Mouse (Mus musculus): Measurements from ENCODE around the gene Cd83. TPM values are rescaled to one million over a fixed set of nuclear protein-coding genes. Genes with fewer than 3 reads are reported as not detected.
A peak's percentile ranks its signal among the peaks of the same experiment; 100 is the strongest.

Gene Cd83
- total RNA-seq, 2 experiments from 2014 or later = not detected

GRCm38 (mm10) chr13:43773965-43774566 lies 10.5 kb upstream of the Cd83 start:
- peak; percentile 33 for ATAC-seq (replicated peaks; ENCODE audit: poor library complexity, severe bottlenecking)

- ATAC-seq (replicated peaks; ENCODE audit: poor library complexity, severe bottlenecking) = no peak
These were observed 9.8 kb upstream of the Cd83 start for GRCm38 (mm10) chr13:43774605-43775426.

- ATAC-seq (replicated peaks; ENCODE audit: poor library complexity, severe bottlenecking) = 0 out of 2 replicates have a peak, but pooled peaks have one; percentile 21
These were observed 9.2 kb upstream of the Cd83 start for GRCm38 (mm10) chr13:43775427-43775733.

- ATAC-seq (replicated peaks; ENCODE audit: poor library complexity, severe bottlenecking) = peak; percentile 29
These were observed 7.1 kb upstream of the Cd83 start for GRCm38 (mm10) chr13:43777321-43778002.

- ATAC-seq (replicated peaks; ENCODE audit: poor library complexity, severe bottlenecking) = peak; percentile 58
These were observed 6.4 kb upstream of the Cd83 start for GRCm38 (mm10) chr13:43778021-43778649.

GRCm38 (mm10) chr13:43778971-43779370 lies 5.6 kb upstream of the Cd83 start:
- 0 out of 2 replicates have a peak, but pooled peaks have one; percentile 23 for ATAC-seq (replicated peaks; ENCODE audit: poor library complexity, severe bottlenecking)

GRCm38 (mm10) chr13:43780071-43780470 lies 4.5 kb upstream of the Cd83 start:
- no peak for ATAC-seq (replicated peaks; ENCODE audit: poor library complexity, severe bottlenecking)

- ATAC-seq (replicated peaks; ENCODE audit: poor library complexity, severe bottlenecking) = no peak
These were observed 1.1 kb downstream of the Cd83 start for GRCm38 (mm10) chr13:43785712-43786072.

- ATAC-seq (replicated peaks; ENCODE audit: poor library complexity, severe bottlenecking) = peak; percentile 26; the same call in 1 of the 2 replicates
These were observed 1.7 kb downstream of the Cd83 start for GRCm38 (mm10) chr13:43786171-43786795.

- no peak for ATAC-seq (replicated peaks; ENCODE audit: poor library complexity, severe bottlenecking)
These were observed 2.7 kb downstream of the Cd83 start for GRCm38 (mm10) chr13:43787262-43787661.

GRCm38 (mm10) chr13:43788071-43788470 lies 3.5 kb downstream of the Cd83 start:
- no peak for ATAC-seq (replicated peaks; ENCODE audit: poor library complexity, severe bottlenecking)

- peak; percentile 79 for ATAC-seq (replicated peaks; ENCODE audit: poor library complexity, severe bottlenecking)
These were observed 4.5 kb downstream of the Cd83 start for GRCm38 (mm10) chr13:43788983-43789645.

- peak; percentile 36 for ATAC-seq (replicated peaks; ENCODE audit: poor library complexity, severe bottlenecking)
These were observed 5.8 kb downstream of the Cd83 start for GRCm38 (mm10) chr13:43790229-43791001.

- ATAC-seq (replicated peaks; ENCODE audit: poor library complexity, severe bottlenecking) = no peak
These were observed 10.8 kb downstream of the Cd83 start for GRCm38 (mm10) chr13:43795334-43795733.

- no peak for ATAC-seq (replicated peaks; ENCODE audit: poor library complexity, severe bottlenecking)
These were observed 14.1 kb downstream of the Cd83 start for GRCm38 (mm10) chr13:43798655-43799054.

- ATAC-seq (replicated peaks; ENCODE audit: poor library complexity, severe bottlenecking) = no peak
These were observed 15.6 kb downstream of the Cd83 start for GRCm38 (mm10) chr13:43800136-43800535.

- no peak for ATAC-seq (replicated peaks; ENCODE audit: poor library complexity, severe bottlenecking)
These were observed 17.4 kb downstream of the Cd83 start for GRCm38 (mm10) chr13:43801961-43802360.

- peak; percentile 84 for ATAC-seq (replicated peaks; ENCODE audit: poor library complexity, severe bottlenecking)
These were observed 18.0 kb downstream of the Cd83 start for GRCm38 (mm10) chr13:43802361-43803137.
